Comparison of ENCODE assay signal across 8 mouse cellular contexts in the genomic region with DNA sequence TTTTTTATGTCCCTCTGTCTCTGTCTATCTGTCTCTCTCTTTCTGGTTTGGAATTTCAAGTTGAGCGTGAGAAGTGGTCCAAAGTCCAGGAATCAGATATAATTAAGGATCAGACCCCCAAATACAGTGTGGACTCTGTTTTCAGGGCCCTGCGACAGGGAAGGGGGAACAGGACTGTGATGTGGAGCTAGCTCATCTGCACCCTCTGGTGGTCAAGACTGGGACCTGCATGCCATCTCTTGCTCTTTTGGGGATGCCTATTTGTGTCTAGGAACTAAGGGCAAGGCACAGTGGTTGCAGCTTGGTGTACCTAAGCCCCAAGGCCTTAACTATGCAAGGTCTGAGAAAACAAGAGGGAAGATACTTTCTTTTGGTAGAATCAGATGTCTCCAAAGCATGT. TPM values are rescaled to one million over a fixed set of nuclear protein-coding genes. Genes with fewer than 3 reads are reported as not detected.
DNase-seq lines count a peak whose midpoint lies in the region; ATAC-seq lines count a peak whose summit lies in the region.

No protein-coding gene starts in this region.

- peak; percentile 98 for DNase-seq in midbrain, embryonic 11.5 days (ENCODE audit: low spot score, missing footprints)
- DNase-seq in adrenal gland, postnatal 14 days: peak; percentile 86
- DNase-seq in embryonic facial prominence, embryonic 14.5 days (ENCODE audit: low spot score): peak; percentile 76
- peak; percentile 87 for DNase-seq in limb, embryonic 10.5 days (ENCODE audit: low spot score)
- DNase-seq in thymus, postnatal 0 days (ENCODE audit: low spot score): peak; percentile 79

- H3K4me2 ChIP-seq in midbrain, embryonic 11.5 days: no peak overlapping the region
- no peak overlapping the region for H3K4me2 ChIP-seq in midbrain, embryonic 13.5 days (replicated peaks)
- H3K4me2 ChIP-seq in embryonic facial prominence, embryonic 14.5 days (ENCODE audit: low read depth, low read length): no peak overlapping the region

- no peaks in the 10 kb centered on the region for H3K36me3 ChIP-seq in midbrain, embryonic 11.5 days (ENCODE audit: control insufficient read depth, insufficient read depth, low read length)
- peaks cover 12% of the 10 kb centered on the region for H3K36me3 ChIP-seq in midbrain, embryonic 13.5 days
- H3K36me3 ChIP-seq in embryonic facial prominence, embryonic 14.5 days (ENCODE audit: control insufficient read depth, insufficient read depth, low read length): peaks cover 10% of the 10 kb centered on the region
- peaks cover 18% of the 10 kb centered on the region for H3K36me3 ChIP-seq in limb, embryonic 10.5 days

- H3K27ac ChIP-seq in midbrain, embryonic 11.5 days (ENCODE audit: low read depth, low read length): no peak overlapping the region
- H3K27ac ChIP-seq in midbrain, embryonic 13.5 days: no peak overlapping the region
- H3K27ac ChIP-seq in embryonic facial prominence, embryonic 14.5 days (replicated peaks; ENCODE audit: low read depth, low read length): no peak overlapping the region
- 0 out of 2 replicates have a peak overlapping the region, but pooled peaks have one; percentile 31 for H3K27ac ChIP-seq in limb, embryonic 10.5 days

- peak; percentile 33; the same call in 1 of the 2 replicates for ATAC-seq in midbrain, embryonic 11.5 days (ENCODE audit: low FRiP score)
- no peak for ATAC-seq in midbrain, embryonic 13.5 days
- peak; percentile 45; the same call in 1 of the 2 replicates for ATAC-seq in embryonic facial prominence, embryonic 14.5 days (ENCODE audit: low read depth)
- ATAC-seq in hematopoietic stem cell, adult 5-6 weeks (replicated peaks in 1 of 2; ENCODE audit: insufficient read depth in 1 of 2, low FRiP score in 2 of 2, low TSS enrichment in 1 of 2, low read depth in 1 of 2, poor library complexity in 2 of 2, severe bottlenecking in 2 of 2): peak; percentile 54 to 67; a peak in 3 of 4 replicates
- peak; percentile 83 for ATAC-seq in neutrophil, adult 5-6 weeks (ENCODE audit: extremely low read depth, insufficient number of reproducible peaks, low FRiP score, poor library complexity, severe bottlenecking)

- WGBS in midbrain, embryonic 11.5 days: 4% methylated on average over 2 of the region's 2 CpGs
- WGBS in midbrain, embryonic 13.5 days: 9% methylated on average over 2 of the region's 2 CpGs
- WGBS in embryonic facial prominence, embryonic 14.5 days: 0% methylated on average over 2 of the region's 2 CpGs
- 6% methylated on average over 2 of the region's 2 CpGs for WGBS in limb, embryonic 10.5 days

- no peak overlapping the region for H3K4me3 ChIP-seq in midbrain, embryonic 11.5 days (ENCODE audit: low read depth, low read length)
- no peak overlapping the region for H3K4me3 ChIP-seq in midbrain, embryonic 13.5 days (replicated peaks)
- H3K4me3 ChIP-seq in embryonic facial prominence, embryonic 14.5 days (ENCODE audit: low read depth, low read length): no peak overlapping the region
- no peak overlapping the region for H3K4me3 ChIP-seq in limb, embryonic 10.5 days

- H3K9ac ChIP-seq in midbrain, embryonic 11.5 days (ENCODE audit: low read length): no peak overlapping the region
- no peak overlapping the region for H3K9ac ChIP-seq in midbrain, embryonic 13.5 days (replicated peaks)
- no peak overlapping the region for H3K9ac ChIP-seq in embryonic facial prominence, embryonic 14.5 days (ENCODE audit: low read depth, low read length)

- no peaks in the 10 kb centered on the region for H3K9me3 ChIP-seq in midbrain, embryonic 11.5 days (ENCODE audit: control insufficient read depth, low read length)
- H3K9me3 ChIP-seq in midbrain, embryonic 13.5 days: no peaks in the 10 kb centered on the region
- no peaks in the 10 kb centered on the region for H3K9me3 ChIP-seq in embryonic facial prominence, embryonic 14.5 days (ENCODE audit: control insufficient read depth, low read length)
- H3K9me3 ChIP-seq in limb, embryonic 10.5 days (replicated peaks): no peaks in the 10 kb centered on the region

- peaks cover 7% of the 10 kb centered on the region; the same call in 1 of the 2 replicates for H3K4me1 ChIP-seq in midbrain, embryonic 11.5 days (ENCODE audit: control insufficient read depth, insufficient read depth, low read length)
- H3K4me1 ChIP-seq in midbrain, embryonic 13.5 days (replicated peaks): peaks cover 12% of the 10 kb centered on the region
- H3K4me1 ChIP-seq in embryonic facial prominence, embryonic 14.5 days (ENCODE audit: control insufficient read depth, insufficient read depth, low read length): no peaks in the 10 kb centered on the region
- H3K4me1 ChIP-seq in limb, embryonic 10.5 days: peaks cover 57% of the 10 kb centered on the region

- H3K27me3 ChIP-seq in midbrain, embryonic 11.5 days (ENCODE audit: control insufficient read depth, insufficient read depth, low read length): peaks cover 36% of the 10 kb centered on the region
- peaks cover 64% of the 10 kb centered on the region for H3K27me3 ChIP-seq in midbrain, embryonic 13.5 days
- H3K27me3 ChIP-seq in embryonic facial prominence, embryonic 14.5 days (replicated peaks; ENCODE audit: control insufficient read depth, insufficient read depth, low read length): no peaks in the 10 kb centered on the region
- H3K27me3 ChIP-seq in limb, embryonic 10.5 days (ENCODE audit: low read depth, poor library complexity, severe bottlenecking): peaks cover 37% of the 10 kb centered on the region

RNA-seq across cellular contexts. Expression of gene Armh1, which starts 15.4 kb away (rescaled TPM):
- polyA plus RNA-seq in midbrain, embryonic 11.5 days (2014; fragmentation: Nextera tagmentation; extraction: Ambion mirVana): 0.34 and 0.40 TPM in 2 replicates
- polyA plus RNA-seq in midbrain, embryonic 13.5 days (2015; fragmentation: Nextera tagmentation; extraction: Ambion mirVana): 0.31 and 0.83 TPM in 2 replicates
- 2.2 and 2.4 TPM in 2 replicates for total RNA-seq in adrenal gland, postnatal 14 days (2021)
- polyA plus RNA-seq in embryonic facial prominence, embryonic 14.5 days (2014; fragmentation: Nextera tagmentation; extraction: Ambion mirVana): 1.3 and 1.8 TPM in 2 replicates
- total RNA-seq in hematopoietic stem cell, adult 5-6 weeks (2017): not detected in 2 replicates
- polyA plus RNA-seq in limb, embryonic 10.5 days (2016; fragmentation: Nextera tagmentation; extraction: Ambion mirVana): 0.09 and 0.25 TPM in 2 replicates
- not detected in 2 replicates for total RNA-seq in neutrophil, adult 5-6 weeks (2017)
- polyA plus RNA-seq in thymus, postnatal 0 days (2015; fragmentation: Nextera tagmentation; extraction: Ambion mirVana): 0.38 and 0.45 TPM in 2 replicates

RNA-seq across cellular contexts. Expression of gene Tmem53, which starts 15.5 kb away (rescaled TPM):
- polyA plus RNA-seq in midbrain, embryonic 11.5 days (2014; fragmentation: Nextera tagmentation; extraction: Ambion mirVana): 7.5 and 8.4 TPM in 2 replicates
- 10.2 and 10.4 TPM in 2 replicates for polyA plus RNA-seq in midbrain, embryonic 13.5 days (2015; fragmentation: Nextera tagmentation; extraction: Ambion mirVana)
- total RNA-seq in adrenal gland, postnatal 14 days (2021): 53.1 and 57.3 TPM in 2 replicates
- polyA plus RNA-seq in embryonic facial prominence, embryonic 14.5 days (2014; fragmentation: Nextera tagmentation; extraction: Ambion mirVana): 15.5 and 21.9 TPM in 2 replicates
- 3.8 TPM in 1 of 2 replicates, not detected in the other for total RNA-seq in hematopoietic stem cell, adult 5-6 weeks (2017)
- 6.2 and 9.2 TPM in 2 replicates for polyA plus RNA-seq in limb, embryonic 10.5 days (2016; fragmentation: Nextera tagmentation; extraction: Ambion mirVana)
- total RNA-seq in neutrophil, adult 5-6 weeks (2017): not detected in 2 replicates
- 13.7 and 14.2 TPM in 2 replicates for polyA plus RNA-seq in thymus, postnatal 0 days (2015; fragmentation: Nextera tagmentation; extraction: Ambion mirVana)
